Mouse (Mus musculus) frontal cortex, adult 2 months (tissue): ENCODE data around the gene Hmgb1. TPM values are rescaled to one million over a fixed set of nuclear protein-coding genes. Genes with fewer than 3 reads are reported as not detected.

Experiments
- DNase-seq, 2 experiments: peaks; one replicate each; pipeline ENCODE4 v3.0.0; 2022; ENCODE audit warnings: low spot score in 1 of 2; ENCODE audit errors: extremely low spot score in 1 of 2
- polyA plus RNA-seq: library from polyadenylated mRNA; depleted of rRNA; stranded (reverse); fragments of >200 nt; gene quantifications from 2 replicates; pipeline ENCODE4 v1.2.3, GENCODE M21; 2012

Hmgb1 gene
- polyA plus RNA-seq, 1 experiment, result 214 TPM

GRCm38 (mm10) chr5:149109220-149109619 is 75.1 kb downstream of the Hmgb1 start:
- DNase-seq, result no peak

GRCm38 (mm10) chr5:149108178-149108577 is 76.1 kb downstream of the Hmgb1 start:
- DNase-seq, result no peak

DNA sequence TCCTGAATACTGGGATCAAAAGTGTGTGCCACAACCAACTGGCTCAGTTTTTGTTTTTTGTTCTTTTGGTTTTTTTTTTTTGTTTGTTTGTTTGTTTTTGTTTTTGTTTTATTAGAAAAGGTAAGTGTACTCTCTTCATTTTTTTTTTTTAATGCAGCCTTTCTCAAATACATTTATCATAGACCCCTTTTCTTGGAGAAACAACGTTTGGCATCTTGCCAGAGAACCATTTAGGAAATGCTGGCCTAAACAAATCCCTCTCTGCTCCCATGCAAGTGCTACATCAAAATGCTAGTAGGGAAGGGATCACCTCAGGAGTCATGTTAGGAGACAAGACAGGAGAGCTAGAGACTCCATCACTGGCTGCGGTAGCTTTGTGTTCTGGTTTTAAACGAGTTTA is 76.7 kb downstream of the Hmgb1 start:
- no peak for DNase-seq

- no peak for DNase-seq
These were observed 80.1 kb downstream of the Hmgb1 start for GRCm38 (mm10) chr5:149104096-149104725.

GRCm38 (mm10) chr5:149101869-149102268 is 82.4 kb downstream of the Hmgb1 start:
- no peak for DNase-seq

DNA sequence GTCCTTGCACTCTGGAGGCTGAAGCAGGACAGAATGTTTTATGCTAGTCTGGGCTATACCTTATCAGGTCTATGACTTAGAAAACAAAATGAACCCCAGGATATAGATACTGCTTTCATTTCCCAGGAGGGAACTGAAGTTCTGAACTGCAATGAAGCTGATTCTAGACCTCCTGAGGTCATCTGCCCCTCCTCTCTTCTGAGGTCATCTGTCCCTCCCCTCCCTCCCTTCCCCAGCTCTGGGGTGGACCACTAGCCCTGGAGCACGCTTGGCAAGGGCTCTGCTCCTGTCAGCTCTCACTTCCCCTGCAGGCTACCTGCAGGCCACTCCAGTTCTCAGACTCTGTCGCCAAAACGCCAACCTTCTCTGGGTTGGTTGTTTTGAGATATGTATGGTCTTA is 84.2 kb downstream of the Hmgb1 start:
- DNase-seq, result no peak

DNA sequence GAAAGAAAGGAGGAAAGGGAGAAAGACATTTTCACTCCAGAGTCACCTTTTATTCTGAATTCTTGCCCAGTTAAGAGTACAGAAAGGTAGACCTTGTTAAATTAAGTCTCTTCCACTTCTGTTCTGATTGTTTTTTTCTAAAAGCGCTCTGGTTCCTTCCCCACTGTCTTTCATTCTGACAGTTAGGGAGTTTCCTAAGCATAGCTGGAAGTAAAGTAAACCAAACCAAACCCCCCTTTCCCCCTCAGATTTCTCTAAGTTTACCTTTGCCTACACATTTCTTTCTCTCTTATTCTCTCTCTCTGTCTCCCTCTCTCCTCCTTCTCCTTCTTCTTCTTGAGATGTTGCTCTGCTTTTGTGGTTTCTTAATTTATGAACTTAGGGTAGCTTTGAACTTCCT is 85.3 kb downstream of the Hmgb1 start:
- no peak for DNase-seq

- DNase-seq, result no peak
These were observed 86.4 kb downstream of the Hmgb1 start for GRCm38 (mm10) chr5:149097841-149098240.

- no peak for DNase-seq
These were observed 88.0 kb downstream of the Hmgb1 start for GRCm38 (mm10) chr5:149096284-149096683.

DNA sequence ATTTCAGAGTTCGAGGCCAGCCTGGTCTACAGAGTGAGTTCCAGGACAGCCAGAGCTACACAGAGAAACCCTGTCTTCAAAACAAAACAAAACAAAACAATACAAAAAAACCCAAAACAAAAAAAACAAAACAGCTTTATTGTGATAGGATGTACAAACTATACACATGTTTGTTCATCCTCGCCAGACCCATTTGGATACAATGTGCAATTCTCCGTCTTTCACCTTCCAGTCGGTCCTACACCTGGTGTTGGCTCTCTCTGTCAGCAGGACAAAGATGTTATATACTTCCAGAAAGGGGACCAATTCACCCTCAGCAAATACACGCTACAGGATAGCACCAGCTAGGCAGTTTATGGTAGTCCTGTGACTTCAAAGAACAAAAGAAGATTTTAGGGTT is 91.4 kb downstream of the Hmgb1 start:
- no peak for DNase-seq

DNA sequence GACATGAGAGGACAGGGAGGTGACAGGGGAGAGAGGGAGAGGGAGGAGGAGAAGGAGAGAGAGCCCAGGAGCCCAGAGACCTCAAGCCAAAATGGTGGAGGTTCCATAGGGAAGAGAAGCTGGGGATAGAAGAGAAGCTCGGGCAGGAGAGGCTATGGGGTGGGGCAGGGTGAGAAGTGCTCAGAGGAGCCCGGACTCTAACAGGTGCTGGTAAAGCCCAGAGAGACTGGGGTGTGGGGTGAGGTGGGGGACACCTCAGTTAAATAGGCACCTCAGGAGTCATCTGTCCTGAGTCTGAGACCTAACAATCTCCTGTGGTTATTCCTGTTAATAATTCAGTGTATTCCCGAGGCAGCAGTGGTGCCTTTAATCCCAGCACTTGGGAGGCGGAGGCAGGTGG is 91.8 kb downstream of the Hmgb1 start:
- DNase-seq, result no peak

- peak; percentile 9 to 52 for DNase-seq
These were observed 93.0 kb downstream of the Hmgb1 start for GRCm38 (mm10) chr5:149091256-149091655.

DNA sequence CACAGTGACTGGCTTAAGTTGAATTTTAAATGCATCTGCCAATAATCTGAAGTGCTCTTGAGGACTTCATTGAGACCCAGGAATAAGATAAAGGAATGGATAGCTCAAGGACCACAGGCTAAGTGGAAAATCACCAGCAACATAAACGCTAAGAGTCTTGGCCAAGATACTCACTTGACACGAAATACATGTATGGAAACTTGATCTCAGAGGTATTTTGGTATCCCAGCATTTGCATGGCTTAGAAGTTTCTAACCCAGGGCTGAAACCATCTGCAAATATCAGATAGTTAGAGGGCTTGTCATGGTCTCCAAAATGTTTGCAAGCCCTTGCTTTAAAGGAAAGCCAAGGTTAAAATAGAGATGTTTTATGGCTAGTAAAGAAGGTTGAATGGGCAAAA is 94.4 kb downstream of the Hmgb1 start:
- DNase-seq, result no peak

DNA sequence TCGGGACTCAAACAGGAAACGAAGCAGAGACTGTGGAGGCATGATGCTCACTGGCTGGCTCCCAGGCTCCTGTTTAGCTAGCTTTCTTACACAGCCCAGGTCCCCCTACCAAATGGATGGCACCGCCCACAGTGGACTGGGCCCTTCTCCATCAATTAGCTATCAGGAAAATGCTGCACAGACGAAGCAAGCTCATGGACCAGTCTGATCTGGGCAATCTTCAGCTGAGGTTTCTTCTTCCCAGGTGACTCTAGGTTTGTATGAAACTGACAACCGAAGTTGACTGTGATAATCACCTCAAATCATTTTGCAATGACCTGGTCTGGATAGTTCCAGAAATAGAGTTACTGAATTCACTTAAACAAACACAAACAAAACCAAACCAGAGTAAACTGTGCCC is 94.8 kb downstream of the Hmgb1 start:
- no peak for DNase-seq

- DNase-seq, result no peak
These were observed 95.4 kb downstream of the Hmgb1 start for GRCm38 (mm10) chr5:149088891-149089290.

GRCm38 (mm10) chr5:149088149-149088548 is 96.1 kb downstream of the Hmgb1 start:
- DNase-seq, result no peak

DNA sequence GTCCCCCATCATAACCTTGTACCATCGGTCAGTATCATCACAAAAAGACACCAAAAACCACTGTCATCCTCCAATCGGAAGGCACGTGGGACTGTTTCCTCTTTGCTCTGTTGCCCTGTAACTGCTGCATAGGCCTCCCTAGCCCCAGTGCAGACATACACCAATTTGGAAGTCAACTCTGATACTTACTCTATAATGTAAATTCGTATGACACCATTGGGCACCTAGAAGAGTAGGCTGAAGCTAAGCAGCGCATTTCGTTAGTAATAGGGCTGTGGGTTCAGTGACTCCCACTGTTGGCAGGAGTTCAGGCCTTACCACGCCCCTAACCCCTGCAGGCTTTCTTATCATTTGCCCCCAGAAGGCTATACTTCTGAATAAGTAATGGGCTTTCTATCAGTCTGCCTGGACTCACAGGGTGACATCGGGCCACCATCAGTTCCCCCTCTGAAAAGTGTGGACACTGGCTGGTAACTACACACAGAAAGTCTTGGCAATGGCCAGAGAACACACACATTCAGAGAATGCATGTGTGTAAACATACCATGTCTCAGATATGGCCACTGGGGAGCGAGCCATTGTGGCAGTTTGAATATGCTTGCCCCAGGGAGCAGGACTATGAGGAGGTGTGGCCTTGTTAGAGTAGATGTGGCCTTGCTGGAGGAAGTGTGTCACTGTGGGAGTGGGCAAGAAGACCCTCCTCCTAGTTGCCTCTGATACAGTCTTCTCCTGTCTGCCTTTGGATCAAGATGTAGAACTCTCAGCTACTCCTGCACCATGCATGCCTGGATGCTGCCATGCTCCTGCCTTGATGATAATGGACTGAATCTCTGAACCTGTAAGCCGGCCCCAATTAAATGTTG is 97.7 kb downstream of the Hmgb1 start:
- DNase-seq, result no peak

GRCm38 (mm10) chr5:149080466-149080865 is 103.8 kb downstream of the Hmgb1 start:
- DNase-seq, result no peak

- no peak for DNase-seq
These were observed 104.5 kb downstream of the Hmgb1 start for GRCm38 (mm10) chr5:149079758-149080150.

- peak in 1 of 2 experiments; percentile 54 for DNase-seq
These were observed 105.1 kb downstream of the Hmgb1 start for GRCm38 (mm10) chr5:149079018-149079757.

DNA sequence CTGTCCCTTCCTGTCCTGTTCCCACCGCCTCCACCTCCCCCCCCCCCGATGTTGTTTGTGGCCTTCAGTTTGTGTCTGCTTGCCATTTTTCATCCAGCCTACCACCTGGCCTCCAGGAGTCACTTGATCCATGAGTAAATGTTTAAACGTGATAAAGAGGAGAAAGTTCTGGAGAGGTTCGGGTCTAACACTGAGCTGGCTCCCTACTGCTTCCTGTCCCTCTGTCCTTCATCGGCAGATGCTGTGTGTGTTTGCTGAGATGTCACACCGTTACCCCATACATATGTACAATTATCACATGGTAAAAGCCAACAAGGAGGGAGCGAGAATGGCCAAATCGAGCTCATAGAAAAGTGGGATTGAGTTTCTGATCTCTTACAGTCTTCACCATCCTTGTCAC is 107.2 kb downstream of the Hmgb1 start:
- DNase-seq, result no peak
